Mouse (Mus musculus) brain, embryonic 14.5 days (tissue): ENCODE measurements around the gene Lysmd4.

Experiments
- CTCF ChIP-seq: fragments of 200-500 bp; IDR thresholded peaks from 2 replicates; pipeline ENCODE4 v1.5.1; 2012; ENCODE audit warnings: inconsistent platforms, mild to moderate bottlenecking, moderate library complexity, borderline replicate concordance; ENCODE audit not compliant: insufficient read depth, insufficient read length; ENCODE audit errors: extremely low read depth
- POLR2A ChIP-seq: fragments of 200-500 bp; IDR thresholded peaks from 2 replicates; pipeline ENCODE4 v1.6.1; 2012; ENCODE audit warnings: mild to moderate bottlenecking, inconsistent platforms, borderline replicate concordance; ENCODE audit not compliant: poor library complexity, insufficient read depth, insufficient read length, severe bottlenecking; ENCODE audit errors: extremely low read depth

DNA sequence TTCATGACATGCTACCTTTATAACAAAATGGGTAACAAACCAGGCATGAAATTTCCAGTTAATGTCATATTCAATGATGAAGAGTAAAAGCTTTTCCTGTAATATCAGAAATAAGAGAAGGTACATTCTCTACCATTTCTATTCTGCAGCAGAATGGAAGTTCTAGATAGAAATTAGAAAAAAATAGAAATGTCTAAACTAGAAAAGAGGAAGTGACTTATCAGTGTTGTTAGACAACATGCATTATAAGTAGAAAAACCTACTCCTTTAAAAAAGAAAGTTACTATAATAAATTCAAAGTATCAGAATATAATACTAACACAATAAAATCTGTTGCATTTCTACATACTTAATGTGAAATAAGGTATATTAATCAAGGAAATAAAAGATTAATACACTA, 96.4 kb downstream of the Lysmd4 start:
- TF ChIP-seq POLR2A = no peak
- TF ChIP-seq CTCF = no peak
